Mouse (Mus musculus) stomach, embryonic 16.5 days (tissue): ENCODE data around the gene Gpatch1. TPM values are rescaled to one million over a fixed set of nuclear protein-coding genes. Genes with fewer than 3 reads are reported as not detected.
A peak's percentile ranks its signal among the peaks of the same experiment; 100 is the strongest.

Experiments
- ATAC-seq: fragments of 200-750 bp; cut with Nextera tagmentation; 2 replicates; pipeline ENCODE4 v1.8.0; 2017; ENCODE audit warnings: moderate number of reproducible peaks, moderate TSS enrichment; ENCODE audit not compliant: insufficient read depth, low FRiP score
- H3K27ac ChIP-seq: fragments of 300-500 bp; sonication (generic); 2 replicates; pipeline ENCODE4 v1.5.1; 2014; ENCODE audit warnings: low read length
- H3K27me3 ChIP-seq: fragments of 300-500 bp; sonication (generic); 2 replicates; pipeline ENCODE4 v1.6.1; 2014; ENCODE audit warnings: low read length, control low read depth, mixed read lengths; ENCODE audit not compliant: control insufficient read depth, insufficient read depth
- H3K36me3 ChIP-seq: fragments of 300-500 bp; sonication (generic); 2 replicates; pipeline ENCODE4 v1.6.1; 2014; ENCODE audit warnings: low read length; ENCODE audit not compliant: control insufficient read depth, insufficient read depth
- H3K4me1 ChIP-seq: fragments of 300-500 bp; sonication (generic); 2 replicates; pipeline ENCODE4 v1.6.1; 2014; ENCODE audit warnings: low read length, control low read depth, mixed read lengths; ENCODE audit not compliant: control insufficient read depth, insufficient read depth
- H3K4me2 ChIP-seq: fragments of 300-500 bp; sonication (generic); 2 replicates; pipeline ENCODE4 v1.6.1; 2014; ENCODE audit warnings: low read depth, low read length, mixed read lengths
- H3K4me3 ChIP-seq: fragments of 300-500 bp; sonication (generic); replicated peaks from 2 replicates; pipeline ENCODE4 v1.5.1; 2014; ENCODE audit warnings: mild to moderate bottlenecking, low read length
- H3K9ac ChIP-seq: fragments of 300-500 bp; sonication (generic); 2 replicates; pipeline ENCODE4 v1.6.1; 2014; ENCODE audit warnings: low read length
- H3K9me3 ChIP-seq: fragments of 300-500 bp; sonication (generic); replicated peaks from 2 replicates; pipeline ENCODE4 v1.6.1; 2016; ENCODE audit warnings: low read length, control low read depth; ENCODE audit not compliant: control insufficient read depth
- WGBS: fragments of 180-500 bp; shearing (Covaris S2); extraction: QIAGEN DNeasy Blood & Tissue Kit; methylation state at CpG from one replicate; pipeline ENCODE4 v1.1.7; 2014; 5-methylcytosine and 5-hydroxymethylcytosine counted together
- polyA plus RNA-seq: library from polyadenylated mRNA; unstranded; fragments of >200 nt; fragmentation: Nextera tagmentation; extraction: Ambion mirVana; gene quantifications from 2 replicates; pipeline ENCODE4 v1.2.1, GENCODE M21; 2015

The Gpatch1 gene
- polyA plus RNA-seq, 1 experiment from 2014 or later: 14.3 TPM

DNA sequence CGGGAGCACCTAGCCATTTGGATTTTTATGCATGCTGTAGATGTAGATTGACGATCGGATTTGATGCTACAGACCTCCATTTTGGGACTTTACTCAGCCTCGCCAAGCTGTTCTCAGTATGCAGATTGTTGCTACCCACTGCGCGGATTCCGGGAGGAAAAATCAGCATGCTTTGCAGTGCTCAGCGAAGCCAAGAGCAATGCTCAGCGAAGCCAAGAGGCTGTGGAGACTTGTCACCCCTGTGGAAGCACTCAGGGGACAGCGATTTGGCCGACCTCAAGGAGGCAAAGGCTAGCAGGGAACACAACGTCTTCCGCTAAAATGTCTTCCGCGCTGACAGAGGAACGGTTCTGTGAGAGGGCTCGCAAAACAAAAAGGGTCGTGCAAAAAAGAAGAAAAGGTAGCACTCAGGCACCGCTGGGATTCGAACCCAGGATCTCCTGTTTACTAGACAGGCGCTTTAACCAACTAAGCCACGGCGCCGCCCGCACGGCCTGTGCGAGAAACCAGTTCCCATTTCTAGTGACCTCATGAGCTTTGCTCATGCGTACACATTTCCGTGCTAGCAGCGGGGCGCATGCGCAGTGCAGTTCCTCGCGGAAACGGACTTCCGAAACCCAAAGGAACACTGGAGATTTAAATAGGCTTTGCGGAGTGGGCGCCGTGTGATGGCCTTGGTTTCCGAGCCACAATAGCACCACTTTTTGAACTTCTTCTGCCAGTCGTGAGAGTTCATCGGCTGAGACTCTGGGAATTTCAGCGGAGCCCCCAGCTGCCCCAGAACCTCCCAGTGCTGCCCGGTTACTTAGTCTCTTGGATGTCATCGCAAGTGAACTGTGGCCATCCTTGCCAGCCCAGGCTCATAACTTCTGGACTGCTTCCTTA is 83.6 kb downstream of the Gpatch1 start:
- Histone ChIP-seq H3K4me2 (peak overlapping the region; percentile 68), H3K9ac (peak overlapping the region; percentile 78), H3K27me3 (no peaks in the 10 kb centered on the region), H3K4me3 (peak overlapping the region; percentile 68), H3K36me3 (no peaks in the 10 kb centered on the region), H3K4me1 (peaks cover 6% of the 10 kb centered on the region; the same call in 1 of the 2 replicates), H3K9me3 (peaks cover 4% of the 10 kb centered on the region; the same call in 1 of the 2 replicates), H3K27ac (peak overlapping the region; percentile 97)
- ATAC-seq: peak; percentile 96
- under 1% methylated on average over 45 of the region's 45 CpGs for WGBS

DNA sequence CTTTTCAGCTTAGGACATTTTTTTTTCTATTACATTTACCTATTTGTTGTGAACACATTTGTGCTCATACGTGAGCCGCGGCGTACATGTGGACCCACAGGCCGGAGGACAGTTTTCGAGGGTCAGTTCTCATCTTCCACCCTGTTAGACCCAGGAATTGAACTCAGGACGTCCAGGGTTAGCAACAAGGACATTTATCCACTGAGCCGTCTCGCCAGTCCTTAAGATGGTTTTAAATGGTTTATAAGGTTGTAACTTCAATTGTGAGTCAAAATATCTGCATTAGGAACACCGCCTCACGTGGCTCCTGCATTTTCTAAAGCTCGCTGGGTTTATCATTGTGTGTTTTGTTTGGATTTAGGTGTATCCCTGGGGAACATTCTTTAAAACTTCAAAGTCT is 84.4 kb downstream of the Gpatch1 start:
- peaks cover 4% of the 10 kb centered on the region; the same call in 1 of the 2 replicates for H3K9me3 ChIP-seq
- peaks cover 6% of the 10 kb centered on the region; the same call in 1 of the 2 replicates for H3K4me1 ChIP-seq
- WGBS: 51% methylated on average over 12 of the region's 12 CpGs
- peak overlapping the region; percentile 68 for H3K4me3 ChIP-seq
- no peak for ATAC-seq
- H3K4me2 ChIP-seq: peak overlapping the region; percentile 63
- H3K27me3 ChIP-seq: no peaks in the 10 kb centered on the region
- peak overlapping the region; percentile 92 for H3K27ac ChIP-seq
- no peaks in the 10 kb centered on the region for H3K36me3 ChIP-seq
- H3K9ac ChIP-seq: peak overlapping the region; percentile 78

DNA sequence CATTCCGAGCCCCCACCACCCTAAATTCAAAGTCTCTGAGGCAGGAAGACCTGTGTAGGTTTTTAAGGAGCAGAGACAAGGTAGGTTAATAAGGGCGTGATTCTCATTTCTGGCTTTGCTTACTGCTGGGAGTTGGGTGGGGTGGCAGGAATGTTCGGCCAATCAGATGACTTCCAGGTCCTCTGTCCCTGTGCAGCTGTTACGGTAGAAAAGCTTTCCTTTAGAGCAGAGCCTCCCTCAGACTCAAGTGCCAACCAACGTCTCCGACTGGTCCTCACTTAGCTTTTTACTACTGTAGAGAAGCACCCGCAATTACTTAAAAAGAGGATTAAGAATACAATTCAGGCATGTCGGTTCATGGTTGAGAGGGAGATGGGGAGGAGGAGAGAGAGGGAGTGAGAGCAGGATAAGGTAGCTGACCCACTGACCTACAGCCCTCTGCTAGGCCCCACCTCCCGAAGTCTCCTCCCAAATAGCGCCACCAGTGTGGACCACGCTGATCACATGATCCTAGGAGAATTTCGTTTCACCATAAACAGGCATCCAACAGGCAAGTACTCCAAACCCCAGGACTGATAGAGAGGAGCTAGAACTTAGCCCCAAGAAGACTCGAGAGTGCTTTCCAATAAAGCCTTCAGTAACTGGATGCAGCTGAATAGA is 85.3 kb downstream of the Gpatch1 start:
- Histone ChIP-seq H3K9ac (no peak overlapping the region), H3K27ac (no peak overlapping the region), H3K4me1 (peaks cover 6% of the 10 kb centered on the region; the same call in 1 of the 2 replicates), H3K36me3 (no peaks in the 10 kb centered on the region), H3K4me3 (no peak overlapping the region), H3K9me3 (peaks cover 4% of the 10 kb centered on the region; the same call in 1 of the 2 replicates), H3K27me3 (no peaks in the 10 kb centered on the region), H3K4me2 (no peak overlapping the region)
- 35% methylated on average over 13 of the region's 13 CpGs for WGBS
- no peak for ATAC-seq

DNA sequence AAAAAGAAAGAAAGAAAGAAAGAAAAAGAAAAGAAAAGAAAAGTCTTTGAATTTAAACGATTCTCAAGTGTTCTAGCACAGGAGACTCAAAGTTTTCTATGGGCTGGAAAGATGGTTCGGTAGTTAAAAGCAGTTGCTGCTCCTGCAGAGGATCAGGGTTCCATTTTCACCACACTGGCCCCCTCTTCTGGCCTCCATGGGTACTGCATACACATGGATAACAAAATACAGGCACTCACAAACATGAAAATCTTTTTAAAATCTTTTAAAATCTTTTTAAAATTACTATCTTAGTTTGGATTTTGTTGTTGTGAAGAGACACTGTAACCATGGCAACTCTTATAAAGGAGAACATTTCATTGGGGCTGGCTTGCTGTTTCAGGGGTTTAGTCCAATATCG is 87.9 kb downstream of the Gpatch1 start:
- no peaks in the 10 kb centered on the region; the same call in 1 of the 2 replicates for H3K4me1 ChIP-seq
- no peak overlapping the region for H3K9ac ChIP-seq
- H3K4me2 ChIP-seq: no peak overlapping the region
- H3K9me3 ChIP-seq: peaks cover 4% of the 10 kb centered on the region; the same call in 1 of the 2 replicates
- 74% methylated on average over 3 of the region's 3 CpGs for WGBS
- no peak overlapping the region for H3K4me3 ChIP-seq
- H3K36me3 ChIP-seq: no peaks in the 10 kb centered on the region
- no peak for ATAC-seq
- no peaks in the 10 kb centered on the region for H3K27me3 ChIP-seq
- no peak overlapping the region for H3K27ac ChIP-seq

Other genes starting within 250 kb of the Gpatch1 start
- gene Cebpa, start 199.1 kb downstream of the Gpatch1 start, polyA plus RNA-seq: 2.6 and 2.8 TPM in 2 replicates
- 3.6 and 5.0 TPM in 2 replicates for gene Slc7a10, start 132.1 kb downstream of the Gpatch1 start, polyA plus RNA-seq
- gene Lrp3, start 102.9 kb downstream of the Gpatch1 start, polyA plus RNA-seq: 4.9 and 5.5 TPM in 2 replicates
- 32.4 and 37.5 TPM in 2 replicates for gene Rhpn2, start 15.7 kb upstream of the Gpatch1 start, polyA plus RNA-seq
- gene Faap24, start 78.4 kb upstream of the Gpatch1 start, polyA plus RNA-seq: 14.7 and 15.9 TPM in 2 replicates
- 41.1 and 41.8 TPM in 2 replicates for gene Cep89, start 78.6 kb upstream of the Gpatch1 start, polyA plus RNA-seq
- 9.5 and 14.8 TPM in 2 replicates for gene Slc7a9, start 130.4 kb upstream of the Gpatch1 start, polyA plus RNA-seq
- 0.35 and 0.37 TPM in 2 replicates for gene Tdrd12, start 219.3 kb upstream of the Gpatch1 start, polyA plus RNA-seq
- gene Nudt19, start 237.9 kb upstream of the Gpatch1 start, polyA plus RNA-seq: 66.4 and 66.8 TPM in 2 replicates